Mouse (Mus musculus) testis, adult 2 months (tissue): ENCODE data around the gene Grk2.

Source experiments
- CTCF ChIP-seq: fragments of 200-500 bp; IDR thresholded peaks from 2 replicates; pipeline ENCODE4 v1.5.1; 2012; ENCODE audit warnings: low read depth, mild to moderate bottlenecking, inconsistent platforms, low read length, moderate library complexity; ENCODE audit not compliant: control insufficient read depth, insufficient read depth, insufficient replicate concordance
- POLR2A ChIP-seq: fragments of 200-500 bp; IDR thresholded peaks from 2 replicates; pipeline ENCODE4 v1.6.1; 2012; ENCODE audit warnings: low read depth, mild to moderate bottlenecking, inconsistent platforms, low read length, moderate library complexity; ENCODE audit not compliant: control insufficient read depth

DNA sequence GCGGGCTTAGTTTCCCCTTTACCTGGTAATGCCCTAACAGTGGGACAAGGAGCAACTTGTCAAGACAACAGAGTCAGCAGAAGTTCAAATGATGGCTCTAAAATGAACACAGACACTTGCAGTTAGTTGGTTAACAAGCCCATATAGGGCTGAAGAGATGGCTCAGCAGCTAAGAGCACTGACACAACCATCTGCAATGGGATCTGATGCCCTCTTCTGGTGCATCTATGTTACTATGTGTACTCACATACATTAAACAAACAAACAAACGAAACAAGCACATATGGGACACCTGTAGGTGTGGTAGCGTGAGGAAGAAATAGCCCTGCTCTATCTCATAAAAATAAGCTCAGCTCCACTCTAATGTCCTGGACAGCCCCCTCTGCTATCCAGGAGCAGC is 63.6 kb downstream of the Grk2 start:
- TF ChIP-seq POLR2A (no peak), CTCF (no peak)
